Mouse (Mus musculus) monocyte, adult 5-6 weeks (primary cell): Measurements from ENCODE around the gene Baiap2l1. TPM values are rescaled to one million over a fixed set of nuclear protein-coding genes. Genes with fewer than 3 reads are reported as not detected.

Source experiments
- ATAC-seq: fragments of 153-309, 156-312 bp; replicated peaks from 2 replicates; pipeline ENCODE4 v1.8.0; 2017; ENCODE audit warnings: mild to moderate bottlenecking; ENCODE audit not compliant: low TSS enrichment, insufficient number of reproducible peaks, severe bottlenecking, poor library complexity, low FRiP score
- total RNA-seq: library from RNA; stranded (forward); fragments of 200-1000, 200-491, 200-594 nt; gene quantifications from 3 replicates; pipeline ENCODE4 v1.2.3, GENCODE M21; 2017

Gene Baiap2l1
- total RNA-seq, 1 experiment from 2014 or later: not detected

GRCm38 (mm10) chr5:144295357-144295756 lies 62.6 kb downstream of the Baiap2l1 start:
- no peak for ATAC-seq

GRCm38 (mm10) chr5:144294908-144295307 lies 63.0 kb downstream of the Baiap2l1 start:
- no peak for ATAC-seq

- ATAC-seq: no peak
Observed at GRCm38 (mm10) chr5:144289769-144290440, 68.0 kb downstream of the Baiap2l1 start.

GRCm38 (mm10) chr5:144288391-144288790 lies 69.5 kb downstream of the Baiap2l1 start:
- no peak for ATAC-seq

- no peak for ATAC-seq
Observed at GRCm38 (mm10) chr5:144287267-144287820, 70.6 kb downstream of the Baiap2l1 start.

- no peak for ATAC-seq
Observed at GRCm38 (mm10) chr5:144286591-144287266, 71.2 kb downstream of the Baiap2l1 start.

- ATAC-seq: no peak
Observed at GRCm38 (mm10) chr5:144284599-144284998, 73.3 kb downstream of the Baiap2l1 start.

- ATAC-seq: peak; percentile 73
Observed at GRCm38 (mm10) chr5:144283551-144284031, 74.3 kb downstream of the Baiap2l1 start.

- no peak for ATAC-seq
Observed at GRCm38 (mm10) chr5:144282470-144283260, 75.2 kb downstream of the Baiap2l1 start.

GRCm38 (mm10) chr5:144279926-144280325 lies 78.0 kb downstream of the Baiap2l1 start:
- no peak for ATAC-seq

GRCm38 (mm10) chr5:144279081-144279541 lies 78.8 kb downstream of the Baiap2l1 start:
- no peak for ATAC-seq

GRCm38 (mm10) chr5:144278374-144278960 lies 79.4 kb downstream of the Baiap2l1 start:
- ATAC-seq: no peak

GRCm38 (mm10) chr5:144276898-144277630 lies 80.8 kb downstream of the Baiap2l1 start:
- ATAC-seq: peak; percentile 90

GRCm38 (mm10) chr5:144274904-144275303 lies 83.0 kb downstream of the Baiap2l1 start:
- ATAC-seq: no peak

- ATAC-seq: no peak
Observed at GRCm38 (mm10) chr5:144271772-144272171, 86.1 kb downstream of the Baiap2l1 start.

GRCm38 (mm10) chr5:144271118-144271517 lies 86.8 kb downstream of the Baiap2l1 start:
- ATAC-seq: no peak

- no peak for ATAC-seq
Observed at GRCm38 (mm10) chr5:144270420-144270819, 87.5 kb downstream of the Baiap2l1 start.

GRCm38 (mm10) chr5:144269926-144270325 lies 88.0 kb downstream of the Baiap2l1 start:
- no peak for ATAC-seq
